Mouse (Mus musculus): ENCODE measurements around the gene P2rx5.

GRCm38 (mm10) chr11:73172186-73172585, 12.0 kb downstream of the P2rx5 start:
- TF ChIP-seq CTCF (IDR thresholded peaks at IDR 0.05; ENCODE audit: borderline replicate concordance, control insufficient read depth, extremely low read depth, insufficient read depth, low read length, poor library complexity) (no peak), POLR2A (IDR thresholded peaks at IDR 0.05; ENCODE audit: control insufficient read depth, extremely low read depth, insufficient read depth, low read length, poor library complexity) (no peak)
